Mouse (Mus musculus) cortical plate, adult 2 months (tissue): ENCODE measurements around the gene Cpa2.

Source experiments
- CTCF ChIP-seq: fragments of 200-500 bp; IDR thresholded peaks from 2 replicates; pipeline ENCODE4 v1.5.1; 2011; ENCODE audit warnings: mild to moderate bottlenecking, control low read depth, low read length; ENCODE audit not compliant: insufficient read depth; ENCODE audit errors: extremely low read depth
- POLR2A ChIP-seq: fragments of 200-500 bp; IDR thresholded peaks from 2 replicates; pipeline ENCODE4 v1.6.1; 2011; ENCODE audit warnings: mild to moderate bottlenecking, low read length, control low read depth; ENCODE audit not compliant: insufficient read depth; ENCODE audit errors: extremely low read depth

DNA sequence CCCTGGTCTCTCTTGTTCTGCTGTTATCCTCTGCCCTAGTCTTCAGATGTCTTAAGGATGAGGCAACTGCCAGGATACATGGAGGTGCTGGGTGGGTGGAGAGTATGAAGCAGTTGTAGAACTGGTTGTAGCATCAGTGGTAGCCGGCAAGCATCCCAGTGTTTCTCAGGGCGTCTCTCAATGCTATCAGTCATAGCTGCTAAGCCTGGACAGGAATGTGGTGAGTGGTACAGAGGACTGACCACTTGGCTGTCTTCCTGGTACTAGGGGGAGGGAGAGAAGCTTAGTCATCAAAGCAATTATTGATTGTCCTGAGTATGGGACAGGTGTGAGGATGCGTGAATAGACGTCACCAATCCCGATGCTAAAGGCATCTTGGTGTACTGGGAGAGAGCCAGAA is 28.6 kb downstream of the Cpa2 start:
- no peak for TF ChIP-seq CTCF
- no peak for TF ChIP-seq POLR2A
